Mouse (Mus musculus): Measurements from ENCODE around the gene Nol4l.
A peak's percentile ranks its signal among the peaks of the same experiment; 100 is the strongest.

Nol4l gene

GRCm38 (mm10) chr2:153483118-153483983 is 46.4 kb downstream of the Nol4l start:
- DNase-seq (ENCODE audit: low spot score) = peak; percentile 61

- DNase-seq (ENCODE audit: low spot score) = no peak
Observed at GRCm38 (mm10) chr2:153481861-153482120, 48.0 kb downstream of the Nol4l start.

GRCm38 (mm10) chr2:153481108-153481860 is 48.5 kb downstream of the Nol4l start:
- no peak for DNase-seq (ENCODE audit: low spot score)

GRCm38 (mm10) chr2:153479486-153479885 is 50.3 kb downstream of the Nol4l start:
- DNase-seq (ENCODE audit: low spot score) = no peak

- DNase-seq (ENCODE audit: low spot score) = peak; percentile 78
Observed at GRCm38 (mm10) chr2:153478583-153478982, 51.2 kb downstream of the Nol4l start.

GRCm38 (mm10) chr2:153475114-153476112 is 54.4 kb downstream of the Nol4l start:
- DNase-seq (ENCODE audit: low spot score) = peak; percentile 31

- DNase-seq (ENCODE audit: low spot score) = no peak
Observed at GRCm38 (mm10) chr2:153470983-153471382, 58.8 kb downstream of the Nol4l start.

GRCm38 (mm10) chr2:153469764-153470163 is 60.0 kb downstream of the Nol4l start:
- no peak for DNase-seq (ENCODE audit: low spot score)

- no peak for DNase-seq (ENCODE audit: low spot score)
Observed at GRCm38 (mm10) chr2:153469317-153469716, 60.5 kb downstream of the Nol4l start.

- DNase-seq (ENCODE audit: low spot score) = no peak
Observed at GRCm38 (mm10) chr2:153467372-153467771, 62.4 kb downstream of the Nol4l start.

- no peak for DNase-seq (ENCODE audit: low spot score)
Observed at GRCm38 (mm10) chr2:153463257-153463656, 66.5 kb downstream of the Nol4l start.

GRCm38 (mm10) chr2:153458022-153458441 is 71.7 kb downstream of the Nol4l start:
- DNase-seq (ENCODE audit: low spot score) = no peak

GRCm38 (mm10) chr2:153457467-153457866 is 72.3 kb downstream of the Nol4l start:
- DNase-seq (ENCODE audit: low spot score) = no peak

- DNase-seq (ENCODE audit: low spot score) = no peak
Observed at GRCm38 (mm10) chr2:153454841-153455506, 74.8 kb downstream of the Nol4l start.

GRCm38 (mm10) chr2:153453961-153454759 is 75.6 kb downstream of the Nol4l start:
- no peak for DNase-seq (ENCODE audit: low spot score)

GRCm38 (mm10) chr2:153448519-153448918 is 81.3 kb downstream of the Nol4l start:
- no peak for DNase-seq (ENCODE audit: low spot score)

GRCm38 (mm10) chr2:153447719-153448118 is 82.1 kb downstream of the Nol4l start:
- DNase-seq (ENCODE audit: low spot score) = no peak

- DNase-seq (ENCODE audit: low spot score) = no peak
Observed at GRCm38 (mm10) chr2:153446476-153446875, 83.3 kb downstream of the Nol4l start.

GRCm38 (mm10) chr2:153446017-153446408 is 83.8 kb downstream of the Nol4l start:
- DNase-seq (ENCODE audit: low spot score) = peak; percentile 59

GRCm38 (mm10) chr2:153445137-153446016 is 84.4 kb downstream of the Nol4l start:
- DNase-seq (ENCODE audit: low spot score) = no peak

All from urinary bladder, postnatal 14 days (tissue).